28 mouse cellular contexts compared by ENCODE assay signal in genomic region chr3:85449461-85449860, GRCm38 (mm10).
DNase-seq lines count a peak whose midpoint lies in the region; ATAC-seq and TF ChIP-seq lines count a peak whose summit lies in the region.
"Had no signal": no experiment of that assay in that cellular context is flagged by ENCODE, and none has a peak within 500 bp of the region (broad histone marks: within the 10 kb centered on the region; RNA-seq: fewer than 3 reads in every experiment).

No protein-coding gene starts in this region.

- no peak for DNase-seq in frontal cortex, adult 2 months (ENCODE audit: extremely low spot score in 1 of 2, low spot score in 1 of 2)
- peak; percentile 77 for DNase-seq in brain, adult 2 months (ENCODE audit: low read depth, low spot score)
- peak; percentile 61 to 81 for DNase-seq in cerebellum, adult 2 months
- DNase-seq in cerebellum, postnatal 14 days: peak; percentile 36 to 69
- no peak for DNase-seq in spleen, postnatal 4 days (ENCODE audit: low spot score in 2 of 2)
- DNase-seq in kidney, adult 9 months: no peak
- DNase-seq: adrenal gland, adult 2 months; gastrocnemius, adult 2 months; gastrocnemius, postnatal 36 days; heart, adult 18-20 months; heart, postnatal 4 days; kidney, adult 18-20 months; kidney, postnatal 36 days; layer of hippocampus, postnatal 36 days; liver; lung, adult 2 months; lung, postnatal 10 days; right cerebral cortex, postnatal 4 days; thymus, adult 2 months; thymus, postnatal 4 days had no signal

- WGBS in cerebellum, adult 2 months: 17% methylated on average over 4 of the region's 4 CpGs

- no peak for TF ChIP-seq CTCF in cerebellum, adult 2 months (IDR thresholded peaks at IDR 0.05; ENCODE audit: borderline replicate concordance, insufficient read depth, low read depth, low read length)

- peak overlapping the region; percentile 39; the same call in 1 of the 2 replicates for H3K27ac ChIP-seq in cerebellum, adult 2 months (ENCODE audit: insufficient read depth, low read length)
- H3K27ac ChIP-seq: embryonic facial prominence, embryonic 13.5 days; gastrocnemius, adult 2 months; hindbrain, embryonic 14.5 days; liver, embryonic 14.5 days; midbrain, embryonic 15.5 days; neural tube, embryonic 15.5 days had no signal

- TF ChIP-seq POLR2A in cerebellum, adult 2 months (IDR thresholded peaks at IDR 0.05; ENCODE audit: borderline replicate concordance, insufficient read depth, low read length): no peak

- H3K4me3 ChIP-seq in cerebellum, adult 2 months (replicated peaks; ENCODE audit: insufficient read depth, low read depth, low read length): no peak overlapping the region
- H3K4me3 ChIP-seq: embryonic facial prominence, embryonic 13.5 days; gastrocnemius, adult 2 months; midbrain, embryonic 15.5 days; neural tube, embryonic 15.5 days had no signal

- H3K27me3 ChIP-seq in cerebellum, adult 2 months (ENCODE audit: control insufficient read depth, insufficient read depth, low read length): no peaks in the 10 kb centered on the region
- H3K27me3 ChIP-seq: embryonic facial prominence, embryonic 13.5 days; midbrain, embryonic 15.5 days; neural tube, embryonic 15.5 days had no signal

- peak; percentile 74 for ATAC-seq in frontal cortex, adult (ENCODE audit: low TSS enrichment)
- no peak for ATAC-seq in inflammation-experienced regulatory T-cells, adult 6 months
- ATAC-seq: CD4-positive, CD25-positive, alpha-beta regulatory T cell, adult 4 months; midbrain, embryonic 15.5 days had no signal

- H3K4me1 ChIP-seq in cerebellum, adult 2 months (ENCODE audit: control insufficient read depth, insufficient read depth, low read length): peaks cover 19% of the 10 kb centered on the region
- H3K4me1 ChIP-seq: embryonic facial prominence, embryonic 13.5 days; midbrain, embryonic 15.5 days had no signal

Comparison
In these comparisons a context has a peak if more than half of its experiments do, and no peak if none do; other contexts are left out.
1. DNase-seq: peak in brain, adult 2 months (single experiment), cerebellum, adult 2 months (2 of 2) and cerebellum, postnatal 14 days (2 of 2); none in frontal cortex, adult 2 months (0 of 2), spleen, postnatal 4 days (0 of 2) and kidney, adult 9 months (single experiment).